Mouse (Mus musculus): ENCODE results near the gene Phlda2.

DNA sequence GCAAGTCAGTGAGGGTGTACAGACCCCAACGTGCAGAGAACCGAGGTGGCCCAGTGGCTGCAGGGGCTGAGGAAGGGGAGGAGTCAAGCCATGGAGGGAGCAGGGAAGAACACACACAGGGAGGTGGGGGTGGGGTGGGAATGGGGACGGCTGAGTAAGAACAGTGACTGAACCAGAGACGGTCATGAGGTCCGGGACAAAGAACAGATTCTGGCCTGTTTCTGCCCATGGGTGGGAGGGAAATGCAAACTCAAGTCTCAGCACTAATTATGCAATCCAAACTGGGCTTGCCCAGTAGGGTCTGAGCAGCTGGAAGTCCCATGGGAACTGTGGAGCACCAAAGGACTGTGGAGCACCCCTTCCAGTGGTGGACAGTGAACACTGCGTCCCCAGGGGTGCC lies 20.4 kb downstream of the Phlda2 start:
- TF ChIP-seq SIN3A (IDR thresholded peaks at IDR 0.05; ENCODE audit: low read length) (no peak), CTCF (conservative IDR thresholded peaks at IDR 0.05 in 1 of 2, IDR thresholded peaks at IDR 0.05 in 1 of 2; ENCODE audit: low read depth in 2 of 2, low read length in 2 of 2) (no peak), TCF12 (IDR thresholded peaks at IDR 0.05; ENCODE audit: low read depth, low read length) (no peak)

Measured in CH12.LX (cell line).